Mouse (Mus musculus) right cerebral cortex, adult 18-20 months (tissue): ENCODE results near the gene Mknk2.
A peak's percentile ranks its signal among the peaks of the same experiment; 100 is the strongest.
"Not testable (repeated sequence)": the region's sequence is repeated elsewhere in the genome, so short reads cannot be mapped to it uniquely, and the experiment has no call there.

Source experiments
- DNase-seq: peaks from one replicate; pipeline ENCODE4 v3.0.0; 2022; ENCODE audit warnings: mixed read lengths

Mknk2 gene

GRCm38 (mm10) chr10:80649910-80650309, 28.0 kb downstream of the Mknk2 start:
- DNase-seq = not testable (repeated sequence)

GRCm38 (mm10) chr10:80646936-80647335, 31.0 kb downstream of the Mknk2 start:
- no peak for DNase-seq

GRCm38 (mm10) chr10:80635345-80635744, 42.6 kb downstream of the Mknk2 start:
- no peak for DNase-seq

GRCm38 (mm10) chr10:80628925-80629324, 49.0 kb downstream of the Mknk2 start:
- DNase-seq = no peak

GRCm38 (mm10) chr10:80627685-80628084, 50.2 kb downstream of the Mknk2 start:
- DNase-seq = no peak

- no peak for DNase-seq
Measured at GRCm38 (mm10) chr10:80625764-80626163, 52.1 kb downstream of the Mknk2 start.

DNA sequence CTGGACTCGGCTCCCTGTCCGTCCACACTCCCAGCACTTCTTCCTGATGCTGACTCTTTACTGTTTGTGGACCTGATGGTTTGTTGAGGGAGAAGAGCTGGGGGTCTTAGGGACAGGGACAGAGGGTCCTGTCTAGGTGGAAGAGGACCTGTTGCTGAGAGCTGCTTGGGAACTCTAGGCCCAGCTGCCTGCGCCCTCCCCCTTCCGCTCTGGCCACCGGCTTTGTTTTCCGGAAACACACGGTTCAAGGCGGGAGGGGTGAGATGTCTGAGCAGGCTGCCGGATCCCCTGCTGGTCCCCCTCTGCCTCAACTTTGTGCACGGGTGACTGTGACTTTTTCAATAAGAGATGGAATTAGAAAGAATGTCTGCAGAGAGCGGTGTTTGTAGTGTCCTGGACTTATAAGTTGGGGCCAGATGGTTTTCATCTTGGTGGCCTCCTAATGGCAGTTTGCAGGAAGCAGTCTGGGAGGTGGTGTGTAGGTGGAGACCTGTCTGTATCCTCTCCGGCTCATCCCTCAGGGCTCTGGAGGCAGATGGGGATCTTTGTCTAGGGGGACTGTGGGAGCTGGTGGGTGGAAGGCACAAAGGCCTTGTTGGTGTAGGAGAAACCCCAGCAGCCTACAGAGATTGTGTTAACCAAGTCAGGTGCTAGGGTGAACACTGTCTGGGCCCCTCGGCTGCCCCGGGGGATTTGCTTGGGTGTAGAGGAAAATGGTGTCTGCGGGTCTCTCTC, 54.3 kb downstream of the Mknk2 start:
- DNase-seq = peak; percentile 51

GRCm38 (mm10) chr10:80622661-80623456, 55.1 kb downstream of the Mknk2 start, which contains the start of gene Csnk1g2:
TSS of gene Csnk1g2 (plus strand) at chr10:80622838.
- no peak for DNase-seq

- DNase-seq = peak; percentile 99
Measured at GRCm38 (mm10) chr10:80621940-80622660, 55.8 kb downstream of the Mknk2 start.

DNA sequence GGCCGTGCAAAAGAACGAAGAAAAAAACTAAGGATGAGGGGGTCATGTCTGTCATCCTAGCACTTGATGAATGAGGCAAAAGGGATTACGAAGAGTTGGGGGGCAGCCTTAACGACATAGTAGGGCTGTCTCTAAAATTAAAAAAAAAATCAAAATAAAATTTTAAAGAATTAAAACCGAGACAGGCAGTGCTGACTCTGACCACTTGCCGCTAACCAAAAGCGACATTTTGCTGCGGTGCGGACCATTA, 56.3 kb downstream of the Mknk2 start:
- no peak for DNase-seq

DNA sequence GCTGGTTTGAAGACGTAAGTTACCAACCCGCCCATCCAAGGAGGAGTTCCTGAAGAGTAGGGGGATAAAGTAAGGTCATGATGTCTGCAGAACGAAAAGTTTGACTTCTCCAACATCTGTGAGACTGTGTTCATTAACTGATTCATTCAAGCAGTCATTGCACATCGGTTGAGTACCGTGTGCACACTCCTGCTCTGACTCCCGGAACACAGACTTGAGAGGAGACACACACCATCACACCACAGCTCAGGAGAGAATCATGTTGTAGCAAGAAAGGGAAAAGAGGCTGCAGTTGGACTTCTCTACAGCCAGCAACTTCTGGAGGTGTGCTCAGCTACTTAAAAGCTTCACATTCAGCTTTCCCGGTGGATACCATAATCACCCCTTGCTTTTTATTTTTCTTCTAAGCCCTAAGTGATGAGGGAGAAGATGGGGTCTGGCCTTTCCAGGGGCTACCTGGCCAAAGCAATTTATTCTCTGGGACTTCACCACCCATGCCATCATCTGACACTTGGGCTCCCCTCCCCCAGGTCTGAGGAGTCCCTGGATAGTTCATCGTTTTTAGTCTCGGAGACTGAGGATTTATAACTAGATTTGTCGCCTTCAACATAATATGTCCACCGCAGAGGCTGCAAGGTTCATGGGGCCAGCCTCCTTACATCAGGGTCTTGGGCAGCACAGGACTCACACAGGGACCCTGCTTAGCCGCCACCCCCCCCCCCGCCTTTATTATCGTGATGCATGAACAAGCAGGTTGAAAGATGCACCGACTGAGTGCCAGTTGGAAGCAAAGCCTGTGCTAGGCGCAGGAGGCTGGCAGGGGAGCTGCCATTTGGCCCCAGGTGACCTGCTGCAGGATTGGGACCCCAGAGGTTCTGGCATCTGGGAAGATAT, 56.9 kb downstream of the Mknk2 start:
- DNase-seq = no peak

- no peak for DNase-seq
Measured at GRCm38 (mm10) chr10:80620365-80620764, 57.5 kb downstream of the Mknk2 start.

- DNase-seq = no peak
Measured at GRCm38 (mm10) chr10:80619465-80620244, 58.3 kb downstream of the Mknk2 start.

DNA sequence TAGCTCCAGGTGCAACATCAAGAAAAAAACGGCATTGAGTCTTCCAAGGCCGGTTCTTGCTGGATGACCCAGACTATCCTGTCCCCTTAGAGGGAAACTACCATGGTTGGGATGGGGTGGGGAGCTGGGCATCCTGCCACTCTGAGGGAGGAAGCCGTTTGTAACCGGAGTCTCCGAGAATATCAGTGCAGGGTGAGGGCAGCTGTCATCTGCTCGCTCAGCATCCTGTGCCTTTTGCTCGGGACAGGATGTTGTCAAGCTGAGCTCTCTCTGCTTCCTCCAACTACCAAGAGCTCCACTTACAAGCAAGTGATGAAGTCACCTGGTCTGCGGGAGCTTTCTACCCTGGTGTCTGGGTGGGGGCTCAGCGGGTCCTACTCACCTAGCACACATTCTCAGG, 59.7 kb downstream of the Mknk2 start:
- no peak for DNase-seq
